In the genomic region with DNA sequence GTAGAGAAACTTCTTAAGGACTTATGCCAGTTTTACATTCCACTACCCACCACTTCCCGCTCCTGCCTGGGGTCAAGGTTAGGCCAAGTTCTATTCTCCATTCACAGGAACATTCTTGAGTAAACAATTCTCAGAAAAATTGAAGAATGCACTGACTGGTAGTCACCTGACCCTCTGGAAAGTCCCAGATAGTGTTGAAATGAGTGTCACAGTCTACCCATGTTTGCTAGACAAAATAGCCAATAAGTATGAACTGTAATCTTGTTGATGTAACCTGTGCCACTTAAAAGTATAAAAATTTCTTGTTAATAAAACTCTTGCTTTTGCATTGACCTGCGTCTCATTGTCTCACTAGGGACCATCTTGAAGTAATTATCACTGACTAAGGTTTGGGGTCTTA, we compare ENCODE assay signal across 35 mouse cellular contexts.
"Had no signal": no experiment of that assay in that cellular context is flagged by ENCODE, and none has a peak within 500 bp of the region (broad histone marks: within the 10 kb centered on the region; RNA-seq: fewer than 3 reads in every experiment).

No protein-coding gene starts in this region.

- H3K4me3 ChIP-seq: heart, embryonic 10.5 days; heart, embryonic 12.5 days; heart, embryonic 13.5 days; heart, embryonic 15.5 days; hindbrain, embryonic 10.5 days; hindbrain, embryonic 12.5 days; hindbrain, embryonic 13.5 days; hindbrain, embryonic 15.5 days; intestine, embryonic 15.5 days; kidney, embryonic 15.5 days; layer of hippocampus, adult 2 months; left cerebral cortex, adult 2 months had no signal

- H3K4me1 ChIP-seq: heart, embryonic 10.5 days; heart, embryonic 12.5 days; heart, embryonic 13.5 days; heart, embryonic 15.5 days; hindbrain, embryonic 10.5 days; hindbrain, embryonic 12.5 days; hindbrain, embryonic 13.5 days; hindbrain, embryonic 15.5 days; intestine, embryonic 15.5 days; kidney, embryonic 15.5 days had no signal

- H3K27ac ChIP-seq: heart, embryonic 10.5 days; heart, embryonic 13.5 days; heart, embryonic 15.5 days; hindbrain, embryonic 10.5 days; hindbrain, embryonic 12.5 days; hindbrain, embryonic 13.5 days; hindbrain, embryonic 14.5 days; hindbrain, embryonic 15.5 days; hindbrain, postnatal 0 days; intestine, embryonic 15.5 days; kidney, embryonic 15.5 days; kidney, postnatal 0 days; layer of hippocampus, adult 2 months; left cerebral cortex, adult 2 months had no signal

- ATAC-seq: hindbrain, embryonic 16.5 days; hindbrain, postnatal 0 days; inflammation-experienced regulatory T-cells, adult 6 months; intestine, embryonic 15.5 days; intestine, embryonic 16.5 days; intestine, postnatal 0 days had no signal

- H3K9ac ChIP-seq: heart, embryonic 12.5 days; heart, embryonic 13.5 days; heart, embryonic 15.5 days; hindbrain, embryonic 12.5 days; hindbrain, embryonic 13.5 days; hindbrain, embryonic 14.5 days; hindbrain, embryonic 15.5 days; intestine, embryonic 15.5 days; kidney, embryonic 15.5 days had no signal

- DNase-seq: heart, postnatal 10 days; heart, postnatal 14 days; heart, postnatal 36 days; heart, postnatal 4 days; kidney, adult 11 months; kidney, adult 18-20 months; kidney, adult 2 months; kidney, adult 8-10 months; kidney, adult 9 months; kidney, postnatal 10 days; kidney, postnatal 14 days; kidney, postnatal 25 days; kidney, postnatal 36 days; layer of hippocampus, adult 9-11 months; layer of hippocampus, postnatal 36 days had no signal

- H3K4me2 ChIP-seq: heart, embryonic 11.5 days; heart, embryonic 12.5 days; heart, embryonic 13.5 days; heart, embryonic 15.5 days; hindbrain, embryonic 12.5 days; hindbrain, embryonic 13.5 days; hindbrain, embryonic 14.5 days; hindbrain, embryonic 15.5 days; intestine, embryonic 15.5 days; kidney, embryonic 15.5 days had no signal

- H3K9me3 ChIP-seq: heart, embryonic 15.5 days; hindbrain, embryonic 15.5 days; intestine, embryonic 15.5 days had no signal

- H3K36me3 ChIP-seq: heart, embryonic 10.5 days; heart, embryonic 12.5 days; heart, embryonic 13.5 days; heart, embryonic 15.5 days; hindbrain, embryonic 10.5 days; hindbrain, embryonic 12.5 days; hindbrain, embryonic 13.5 days; hindbrain, embryonic 15.5 days; intestine, embryonic 15.5 days; kidney, embryonic 15.5 days had no signal

- H3K27me3 ChIP-seq: heart, embryonic 12.5 days; heart, embryonic 13.5 days; heart, embryonic 15.5 days; hindbrain, embryonic 12.5 days; hindbrain, embryonic 13.5 days; hindbrain, embryonic 15.5 days; intestine, embryonic 15.5 days; kidney, embryonic 15.5 days had no signal
